Mouse (Mus musculus): ENCODE results near the gene Ndufaf2.

The Ndufaf2 gene

DNA sequence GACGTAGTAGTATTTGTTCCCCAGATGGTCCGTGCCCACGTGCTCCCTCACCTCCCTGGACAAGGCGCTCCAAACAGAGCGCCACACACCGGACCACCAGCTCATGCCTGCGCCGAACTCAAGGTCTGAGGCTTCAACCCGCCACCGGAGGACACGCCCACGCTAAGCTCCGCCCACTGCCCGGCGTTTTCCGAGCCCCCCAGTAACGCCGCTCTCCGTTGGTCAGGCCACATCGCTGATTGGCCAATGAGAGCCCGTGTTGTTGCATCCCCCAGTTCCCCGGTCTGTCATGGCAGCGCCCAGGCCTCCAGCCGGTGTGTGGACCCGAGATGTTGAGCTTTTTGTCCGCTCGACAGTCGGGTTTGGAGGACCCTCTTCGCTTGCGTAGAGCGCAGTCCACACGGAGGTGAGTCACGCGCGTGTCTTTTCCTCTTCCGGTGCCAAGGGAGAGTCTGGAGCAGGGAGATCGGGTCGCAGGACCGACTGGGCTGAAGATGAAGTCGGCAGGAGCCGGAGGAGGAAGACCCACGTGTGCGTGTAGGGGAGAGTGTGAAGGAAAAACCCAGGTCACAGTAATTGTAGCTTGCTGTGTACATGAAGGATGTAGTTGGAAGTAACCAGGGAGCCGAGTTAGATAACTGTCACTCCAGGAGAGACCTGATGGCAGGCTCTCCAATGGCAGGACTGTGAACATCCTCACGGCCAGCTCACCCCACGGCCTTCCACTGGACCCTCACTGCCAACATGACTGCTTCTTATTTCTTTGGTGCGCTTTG is at the start of gene Ndufaf2, which contains the start of gene Ercc8:
Gene Ndufaf2, minus strand, starts transcription at position 159 of the 776 bp plus-strand sequence.
Gene Ercc8, plus strand, starts transcription at position 267 of the 776 bp plus-strand sequence.
- DNase-seq (ENCODE audit: low spot score in 2 of 2): peak; percentile 86 to 96

DNA sequence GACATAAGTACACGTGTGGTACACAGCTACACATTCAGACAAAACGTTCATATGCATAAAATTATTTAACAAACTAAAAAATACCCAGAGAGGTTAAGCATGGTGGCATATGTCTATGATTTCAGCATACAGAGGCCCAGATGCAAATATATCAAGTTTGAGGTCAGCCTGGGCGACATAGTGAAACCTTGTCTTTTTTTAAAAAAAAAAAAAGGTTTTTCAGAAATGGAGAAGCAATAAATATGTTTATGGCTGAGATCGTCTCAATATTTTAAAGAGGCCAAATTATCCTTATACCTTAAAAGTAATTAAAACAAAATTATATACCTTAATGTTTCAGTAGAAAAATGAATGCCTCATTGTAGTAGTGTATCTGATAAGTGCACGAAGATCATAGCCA is 49.7 kb upstream of the Ndufaf2 start:
- DNase-seq (ENCODE audit: low spot score in 2 of 2): no peak

DNA sequence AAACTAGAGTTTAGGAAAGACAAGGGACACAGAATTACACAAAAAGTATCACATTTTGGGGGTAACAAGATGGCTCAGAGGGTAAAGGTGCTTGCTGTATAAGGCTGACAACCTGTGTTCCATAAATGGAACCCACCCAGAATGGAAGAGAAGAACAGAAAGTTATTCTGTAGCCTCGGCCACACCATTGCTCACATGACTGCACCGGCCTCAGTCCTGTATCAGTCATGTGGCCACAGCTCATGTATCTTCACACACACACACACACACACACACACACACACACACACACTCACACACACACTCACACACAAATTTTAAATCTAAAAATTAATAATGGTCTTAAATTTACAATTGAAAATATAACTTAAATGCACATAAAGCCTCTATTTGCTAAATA is 49.0 kb upstream of the Ndufaf2 start:
- no peak for DNase-seq (ENCODE audit: low spot score in 2 of 2)

DNA sequence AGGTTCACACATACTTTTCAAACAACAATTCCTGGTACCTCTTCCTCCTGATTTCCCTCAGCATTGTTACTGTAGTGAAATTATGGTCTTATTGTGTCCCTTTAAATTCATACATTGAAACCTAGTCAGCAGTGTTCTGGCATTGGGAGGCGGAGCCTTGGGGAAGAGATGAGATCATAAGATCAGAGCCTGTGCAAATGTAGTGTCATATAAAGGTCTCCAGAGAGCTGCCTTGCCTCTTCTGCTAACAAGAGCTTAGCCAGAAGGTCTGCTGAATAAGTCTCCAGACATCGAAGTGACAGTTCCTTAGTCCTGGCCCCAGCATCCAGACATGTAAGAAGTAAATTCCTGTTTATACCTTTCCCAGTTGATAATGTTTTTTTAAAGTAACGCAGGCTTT is 46.4 kb upstream of the Ndufaf2 start:
- no peak for DNase-seq (ENCODE audit: low spot score in 2 of 2)

DNA sequence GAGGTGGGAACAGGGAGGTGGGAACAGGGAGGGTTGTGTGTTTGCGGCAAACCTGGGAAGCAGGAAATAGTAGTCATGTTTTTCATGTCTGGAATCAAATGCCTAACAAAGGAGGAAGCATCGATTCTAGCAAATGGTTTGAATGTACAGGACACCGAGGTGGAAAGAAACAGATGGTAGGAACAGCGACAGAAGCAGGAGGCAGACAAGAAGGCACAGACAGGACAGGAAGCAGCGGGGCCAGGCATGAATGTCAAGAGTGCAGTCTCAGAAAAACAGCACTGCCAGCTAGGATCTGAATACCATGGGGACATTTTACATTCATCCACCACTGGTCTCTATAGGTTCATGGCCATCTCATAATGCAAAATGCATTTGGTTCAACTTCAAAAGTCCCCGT is 37.1 kb upstream of the Ndufaf2 start:
- no peak for DNase-seq (ENCODE audit: low spot score in 2 of 2)

DNA sequence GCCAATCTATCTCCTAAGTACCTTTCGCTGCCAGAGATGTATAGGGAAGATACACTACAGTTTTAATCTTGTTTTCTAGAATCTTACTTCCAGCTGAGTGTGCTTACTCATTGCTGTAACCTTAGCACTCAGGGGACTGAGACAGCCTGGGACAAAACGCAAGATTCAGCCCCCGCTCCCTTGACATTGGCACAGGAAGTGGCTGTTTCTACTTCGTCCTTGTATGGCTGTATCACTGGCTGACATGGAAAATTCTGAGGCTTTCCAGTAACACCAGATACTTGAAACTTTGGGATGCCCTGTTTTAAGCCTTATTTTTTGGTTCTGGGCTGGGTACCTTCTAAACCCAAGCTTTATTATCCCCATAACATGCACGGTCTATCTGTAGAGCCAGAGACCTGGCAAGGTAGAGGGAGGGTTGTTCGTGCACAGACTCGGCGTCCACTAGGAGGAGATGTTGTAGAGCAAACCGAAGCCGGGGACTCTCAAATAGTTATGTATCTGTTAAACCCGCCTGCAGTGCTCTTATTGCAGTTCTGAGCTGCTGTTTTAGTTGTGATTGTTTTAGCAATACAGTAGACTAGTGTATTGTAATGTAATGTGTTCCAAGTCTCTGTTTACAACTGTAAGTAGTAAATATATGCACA is 32.8 kb upstream of the Ndufaf2 start:
- DNase-seq (ENCODE audit: low spot score in 2 of 2): peak in 1 of 2 experiments; percentile 49

DNA sequence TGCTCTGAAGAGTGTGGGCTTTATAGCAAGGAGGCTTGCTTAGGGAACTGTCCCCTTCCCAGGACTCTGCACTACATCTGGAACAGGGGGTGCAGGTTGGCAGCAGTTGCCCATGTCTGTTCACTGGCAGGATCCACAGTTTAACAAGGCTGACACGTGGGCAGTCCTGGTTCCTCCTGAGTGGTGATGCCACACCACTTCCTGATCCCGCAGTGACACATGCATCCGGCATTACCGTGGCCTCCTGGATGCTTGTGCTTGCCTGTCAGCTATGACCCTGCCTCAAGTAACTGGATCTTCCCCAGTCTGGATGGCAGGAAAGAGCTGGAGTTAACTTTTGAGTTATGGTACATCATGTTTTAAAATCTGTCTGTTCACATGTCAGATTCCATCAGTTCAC is 29.6 kb upstream of the Ndufaf2 start:
- no peak for DNase-seq (ENCODE audit: low spot score in 2 of 2)

DNA sequence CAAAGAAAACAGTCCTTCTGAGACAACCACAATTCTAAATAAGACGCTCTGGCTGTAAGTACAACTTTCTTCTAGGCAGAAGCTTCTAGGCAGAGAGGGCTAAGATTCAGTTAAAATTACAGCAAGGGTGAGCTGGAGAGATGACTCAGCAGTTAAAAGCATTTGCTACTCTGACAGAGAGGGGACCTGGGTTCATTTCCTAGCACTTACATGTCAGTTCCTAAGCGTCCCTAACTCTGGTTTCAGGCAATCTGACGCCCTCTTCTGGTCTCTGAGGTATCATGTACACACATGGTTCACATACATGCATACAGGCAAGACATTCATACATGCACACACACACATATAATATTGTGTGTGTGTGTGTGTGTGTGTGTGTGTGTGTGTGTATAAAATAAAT is 27.1 kb upstream of the Ndufaf2 start:
- no peak for DNase-seq (ENCODE audit: low spot score in 2 of 2)

DNA sequence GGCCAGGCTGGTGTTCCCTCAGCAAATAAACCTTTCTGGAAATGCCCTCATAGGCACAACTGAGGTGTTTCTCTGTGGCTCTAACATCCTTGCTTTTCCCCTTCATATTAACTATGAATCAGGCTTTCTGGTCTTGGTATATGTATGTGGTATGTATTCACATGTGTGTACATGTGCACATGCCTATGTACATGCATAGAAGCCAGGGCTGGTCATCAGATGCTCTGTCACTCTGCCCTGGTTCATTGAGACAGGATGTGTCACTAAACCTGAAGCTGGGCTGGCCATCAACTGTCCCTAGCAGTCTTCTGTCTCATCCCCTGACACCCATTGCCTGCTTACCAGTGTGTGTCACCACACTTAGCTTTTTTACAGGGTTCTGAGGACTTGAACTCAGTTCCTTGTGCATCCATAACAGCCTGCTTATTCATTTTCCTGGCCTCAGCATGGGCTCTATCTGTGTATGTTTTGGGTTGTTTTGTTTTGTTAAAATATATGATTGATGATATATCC is 26.4 kb upstream of the Ndufaf2 start:
- DNase-seq (ENCODE audit: low spot score in 2 of 2): no peak

DNA sequence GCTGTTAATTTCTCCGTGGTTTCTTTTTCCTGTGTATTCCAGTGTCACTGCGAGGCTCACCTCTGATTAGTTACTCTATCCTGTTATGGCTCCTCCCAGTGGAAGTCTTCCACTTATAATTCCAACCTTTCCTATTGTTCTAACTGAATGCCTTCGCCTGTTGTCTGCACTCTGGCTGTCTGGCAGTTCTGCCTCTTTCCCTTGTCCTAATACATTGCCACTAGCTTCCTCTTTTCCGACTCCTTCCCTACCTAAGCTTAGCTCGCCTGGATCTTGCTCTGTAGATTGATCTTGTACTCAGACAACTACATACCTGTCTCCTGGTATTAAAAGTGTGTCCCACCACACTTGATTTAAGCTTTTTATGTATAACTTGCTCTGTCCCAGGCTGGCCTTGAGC is 22.4 kb upstream of the Ndufaf2 start:
- DNase-seq (ENCODE audit: low spot score in 2 of 2): no peak

DNA sequence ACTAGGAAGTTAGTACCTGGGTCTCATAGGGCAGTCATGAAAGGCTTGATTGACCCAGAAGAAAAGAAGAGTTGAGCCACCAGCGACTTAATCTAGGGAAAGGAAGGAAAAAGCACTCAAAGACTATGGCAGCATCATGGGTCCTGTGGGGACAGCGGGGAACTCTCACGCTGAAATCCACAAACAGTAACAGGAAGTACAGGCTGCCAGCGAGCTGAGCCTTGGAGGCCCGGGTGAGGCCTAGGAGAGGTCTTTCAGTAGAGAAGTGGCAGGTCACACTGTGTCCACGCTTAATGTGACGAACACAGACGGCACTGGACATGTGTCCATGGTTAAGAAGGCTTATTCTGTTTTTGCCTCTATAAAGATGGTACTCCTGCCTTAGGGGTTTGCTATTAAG is 21.2 kb upstream of the Ndufaf2 start:
- DNase-seq (ENCODE audit: low spot score in 2 of 2): no peak

DNA sequence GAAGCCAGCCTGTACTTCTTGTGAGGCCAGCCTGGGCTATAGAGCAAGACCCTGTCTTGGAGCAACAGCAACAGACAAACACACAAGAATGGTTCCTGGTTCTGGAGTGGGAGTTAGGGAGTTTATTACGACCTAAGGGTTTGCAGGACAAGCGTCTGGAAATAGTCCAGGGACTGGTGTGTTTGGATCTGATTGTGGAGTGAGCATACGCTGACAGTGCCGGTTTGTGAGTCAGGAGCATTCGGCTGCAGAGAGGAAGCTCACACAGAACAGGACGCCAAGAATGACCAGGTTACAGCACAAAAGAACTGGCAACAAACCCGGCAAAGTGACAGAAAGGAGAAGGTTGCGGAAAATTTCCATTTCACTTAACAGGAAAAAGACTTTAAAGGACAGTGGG is 12.1 kb upstream of the Ndufaf2 start:
- DNase-seq (ENCODE audit: low spot score in 2 of 2): no peak

DNA sequence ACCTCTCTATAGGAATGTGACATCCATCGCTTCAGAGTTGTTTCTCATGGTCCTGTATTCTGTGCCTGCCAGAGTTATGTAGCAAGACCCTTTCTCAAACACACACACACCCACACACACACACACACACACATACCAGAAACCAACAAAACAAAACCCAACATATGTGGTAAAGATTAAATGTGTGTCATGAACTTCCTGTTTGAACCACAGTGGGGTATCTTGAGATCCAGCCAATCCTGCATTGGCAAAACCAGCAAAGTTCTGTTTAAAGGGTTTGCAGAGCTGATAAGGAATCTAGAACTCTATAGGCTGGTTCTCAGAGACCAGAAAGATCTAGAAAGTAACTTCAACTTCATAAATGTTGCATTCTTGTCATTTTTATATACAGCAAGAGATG is 11.6 kb upstream of the Ndufaf2 start:
- no peak for DNase-seq (ENCODE audit: low spot score in 2 of 2)

DNA sequence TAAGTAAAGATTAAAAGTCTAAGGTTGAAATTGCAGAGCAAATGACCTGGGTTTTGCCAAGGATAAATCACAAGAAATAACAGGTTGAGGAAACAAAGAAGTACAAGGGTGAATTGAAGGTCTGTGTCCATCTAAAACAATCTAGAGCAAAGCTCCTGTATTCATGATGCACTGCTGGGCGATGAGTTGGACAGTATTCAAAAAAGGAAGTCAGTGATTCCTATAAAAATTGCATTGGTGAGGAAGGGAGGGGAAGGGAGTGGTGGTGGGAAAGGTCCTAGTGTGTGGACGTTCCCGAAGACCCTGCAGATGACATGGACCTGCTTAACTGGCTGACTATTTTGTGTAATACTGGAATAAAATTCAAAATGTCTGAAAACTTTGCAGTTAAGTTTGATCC is 6.2 kb upstream of the Ndufaf2 start:
- DNase-seq (ENCODE audit: low spot score in 2 of 2): no peak

DNA sequence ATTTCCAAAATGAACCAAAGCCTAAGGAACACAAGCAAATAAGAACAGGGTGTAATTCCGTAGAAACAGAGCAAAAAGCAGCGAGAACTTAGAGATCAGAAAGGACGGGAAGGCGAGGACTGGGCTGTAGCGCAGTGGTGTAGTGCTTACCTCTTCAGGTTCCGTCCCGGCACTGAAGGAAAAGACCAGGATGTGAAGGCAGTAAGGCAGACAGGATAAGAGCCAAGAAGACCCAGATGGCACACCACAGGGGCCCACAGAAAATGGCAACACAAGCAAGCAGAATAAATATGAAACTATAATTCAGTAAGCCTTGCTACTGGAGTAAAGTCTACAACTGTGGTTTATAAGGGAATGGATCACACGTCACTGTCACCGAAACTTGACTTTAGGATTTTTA is 5.5 kb upstream of the Ndufaf2 start:
- no peak for DNase-seq (ENCODE audit: low spot score in 2 of 2)

DNA sequence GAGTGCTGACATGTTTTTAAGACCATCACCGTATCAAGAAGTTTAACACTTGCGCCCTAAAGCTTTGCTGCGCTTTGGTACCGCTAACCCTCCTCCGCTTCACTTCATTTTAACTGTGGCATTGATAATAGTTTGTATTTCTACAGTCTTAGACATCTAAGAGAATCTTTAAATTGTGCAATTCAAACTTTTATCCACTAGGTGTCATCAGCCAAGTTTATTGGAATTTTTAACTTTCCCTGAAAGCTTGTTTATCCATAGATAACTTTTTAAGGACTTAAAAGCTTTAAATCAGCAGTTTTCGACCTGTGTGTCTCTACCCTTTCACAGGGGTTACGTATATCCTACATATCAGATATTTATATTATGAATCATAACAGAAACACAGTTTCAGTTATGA is 1.5 kb upstream of the Ndufaf2 start:
- no peak for DNase-seq (ENCODE audit: low spot score in 2 of 2)

DNA sequence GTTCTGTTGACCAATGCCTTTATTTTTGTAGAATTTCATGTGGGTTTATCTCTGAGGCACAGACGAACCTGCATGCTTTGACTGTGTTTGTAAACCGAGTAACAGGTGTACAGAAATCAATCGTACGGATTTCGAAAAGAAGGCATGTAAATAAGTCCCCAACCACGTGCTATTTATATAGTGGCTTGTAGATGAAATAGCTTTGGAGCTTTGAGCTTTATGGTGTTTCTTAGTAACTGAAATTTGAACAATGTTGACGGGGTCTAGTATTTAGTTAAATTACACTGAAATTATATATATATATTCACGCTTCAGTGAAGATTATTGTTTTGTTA is 785 bp upstream of the Ndufaf2 start:
- no peak for DNase-seq (ENCODE audit: low spot score in 2 of 2)

DNA sequence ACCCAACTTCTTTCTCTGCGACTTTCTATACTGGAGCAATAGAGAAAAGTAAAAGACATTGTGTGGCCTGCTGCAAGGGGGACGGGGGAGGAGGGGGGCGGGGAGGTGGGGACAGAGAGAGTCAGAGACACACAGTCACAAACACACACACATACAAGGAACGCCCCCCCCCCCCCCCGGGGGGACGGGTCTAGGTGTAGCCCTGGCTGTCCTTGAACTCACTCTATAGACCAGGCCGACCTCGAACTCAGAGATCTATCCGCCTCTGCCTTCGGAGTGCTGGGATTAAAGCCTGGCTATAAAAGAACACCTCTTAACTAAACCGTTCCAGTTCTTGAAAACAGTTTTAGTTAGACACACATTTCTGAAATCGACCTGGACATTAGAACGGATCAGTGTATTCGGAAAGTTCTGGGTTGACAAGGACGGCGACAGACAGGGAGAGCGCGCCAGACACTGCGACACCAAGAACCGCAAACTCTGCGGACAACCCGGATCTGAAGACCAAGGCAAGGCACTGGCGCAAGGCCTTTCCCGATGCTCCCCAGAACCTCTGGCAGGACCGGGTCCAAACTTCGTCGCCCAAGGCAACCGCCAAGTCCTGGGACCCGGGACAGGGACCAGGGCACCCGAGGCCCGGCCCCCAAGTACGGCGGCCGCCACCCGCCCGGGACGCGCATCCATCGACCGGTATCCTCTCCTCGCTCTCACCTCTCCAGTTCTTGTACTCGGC is 525 bp downstream of the Ndufaf2 start:
- DNase-seq (ENCODE audit: low spot score in 2 of 2): no peak

DNA sequence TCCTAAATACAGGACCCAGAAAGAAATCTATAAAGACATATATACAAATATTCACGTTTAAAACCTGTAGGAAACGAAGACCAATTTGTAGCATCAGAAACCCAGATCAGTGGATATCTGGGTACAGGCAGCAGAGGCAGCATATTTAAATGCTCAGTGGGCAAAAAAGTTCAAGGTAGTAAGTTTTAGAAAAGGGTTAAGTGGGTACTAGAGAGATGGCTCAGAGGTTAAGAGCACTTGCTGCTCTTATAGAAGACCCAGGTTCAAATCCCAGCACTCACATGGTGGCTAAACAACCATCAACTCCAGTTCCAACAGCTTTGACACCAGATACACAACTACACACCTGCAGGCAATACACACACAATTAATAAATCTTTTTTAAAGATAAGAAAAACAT is 1.3 kb downstream of the Ndufaf2 start:
- no peak for DNase-seq (ENCODE audit: low spot score in 2 of 2)

DNA sequence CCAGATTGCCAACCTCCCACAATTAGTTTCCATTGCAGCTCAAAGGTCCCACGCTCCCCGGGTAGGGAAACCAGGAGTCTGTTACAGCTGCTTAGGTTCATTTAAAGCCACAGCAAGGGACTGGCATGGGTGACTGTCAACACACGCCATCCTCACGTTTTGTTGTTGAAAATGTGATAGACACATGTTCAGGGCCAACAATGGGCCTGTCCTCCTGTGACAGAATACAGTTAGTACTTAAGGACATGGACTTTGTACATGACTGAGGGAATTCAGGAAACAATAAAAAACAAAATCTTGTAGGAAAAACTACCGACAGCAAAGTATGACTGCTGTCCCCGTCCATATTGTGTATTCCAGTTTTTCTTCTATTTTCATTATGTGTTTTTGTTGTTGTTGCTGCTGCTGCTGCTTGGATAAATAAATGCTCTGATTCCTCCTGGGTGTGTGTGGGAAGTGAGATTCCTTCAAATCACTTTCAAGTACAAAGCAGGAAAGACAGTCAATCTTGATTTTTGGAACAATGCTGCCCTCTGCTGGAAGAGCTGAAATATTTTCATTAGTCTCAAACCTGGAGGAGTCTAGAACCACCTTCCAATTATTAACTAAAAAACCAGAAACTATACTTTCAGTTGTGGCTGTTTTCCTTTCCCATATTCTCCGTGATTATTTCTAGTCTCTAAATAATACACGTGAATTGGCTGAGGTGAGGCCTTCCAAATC is 5.6 kb downstream of the Ndufaf2 start:
- DNase-seq (ENCODE audit: low spot score in 2 of 2): peak in 1 of 2 experiments; percentile 23

DNA sequence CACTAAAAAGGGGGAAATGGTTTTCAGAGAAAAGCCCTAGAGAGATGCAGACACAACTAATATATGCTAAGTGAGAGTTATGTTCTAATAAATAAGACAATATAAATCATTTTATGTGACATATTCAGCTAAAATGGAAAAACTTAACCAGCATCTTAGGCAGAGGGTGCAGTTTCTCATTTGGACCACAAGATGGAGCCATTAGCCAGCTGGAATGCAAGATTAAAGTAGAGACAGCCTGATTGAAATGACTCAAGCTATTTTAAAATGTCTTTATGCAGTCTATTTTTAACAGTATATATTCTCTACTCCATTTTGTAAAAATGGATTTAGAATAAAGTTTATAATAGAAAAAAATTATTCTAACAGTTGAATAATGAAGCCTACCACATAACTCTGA is 6.6 kb downstream of the Ndufaf2 start:
- DNase-seq (ENCODE audit: low spot score in 2 of 2): no peak

DNA sequence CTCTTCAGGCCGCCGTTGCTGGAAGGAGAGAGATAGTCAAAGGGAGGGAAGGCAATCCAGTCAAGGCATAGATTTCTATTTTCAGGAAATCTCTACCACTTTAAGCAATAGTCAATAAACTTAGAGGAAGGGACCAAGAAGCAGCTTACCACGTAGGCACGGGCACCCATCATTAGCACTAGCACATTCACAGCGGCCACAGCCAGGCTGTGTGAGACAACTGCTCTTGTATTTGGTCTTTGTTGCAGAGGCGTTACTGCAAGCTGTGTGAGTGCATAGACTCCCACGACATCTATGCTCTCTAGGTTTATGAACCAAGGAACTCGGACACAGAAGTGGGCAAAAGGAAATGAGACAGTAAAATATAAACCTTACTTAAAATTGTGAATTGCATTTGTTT is 14.3 kb downstream of the Ndufaf2 start:
- DNase-seq (ENCODE audit: low spot score in 2 of 2): no peak

Data from frontal cortex, postnatal 10 days (tissue).